Mouse (Mus musculus): ENCODE results near the gene Mex3a. TPM values are rescaled to one million over a fixed set of nuclear protein-coding genes. Genes with fewer than 3 reads are reported as not detected.

Mex3a gene
- polyA plus RNA-seq, 1 experiment: 1.2 TPM

GRCm38 (mm10) chr3:88513546-88514115 lies 18.6 kb upstream of the Mex3a start:
- TF ChIP-seq CTCF (IDR thresholded peaks at IDR 0.05; ENCODE audit: borderline replicate concordance, insufficient read depth, low read depth, low read length) (no peak), POLR2A (IDR thresholded peaks at IDR 0.05; ENCODE audit: borderline replicate concordance, insufficient read depth, low read length) (no peak)
- H3K27ac ChIP-seq (ENCODE audit: insufficient read depth, low read length): no peak overlapping the region
- peaks cover 3% of the 10 kb centered on the region; the same call in 1 of the 2 replicates for H3K4me1 ChIP-seq (ENCODE audit: control insufficient read depth, insufficient read depth, low read length)
- WGBS: 86% methylated on average over 7 of the region's 7 CpGs
- no peak for DNase-seq
- H3K4me3 ChIP-seq (replicated peaks; ENCODE audit: insufficient read depth, low read depth, low read length): no peak overlapping the region
- H3K27me3 ChIP-seq (ENCODE audit: control insufficient read depth, insufficient read depth, low read length): no peaks in the 10 kb centered on the region

GRCm38 (mm10) chr3:88514231-88515094 lies 17.7 kb upstream of the Mex3a start:
- TF ChIP-seq POLR2A (IDR thresholded peaks at IDR 0.05; ENCODE audit: borderline replicate concordance, insufficient read depth, low read length) (no peak), CTCF (IDR thresholded peaks at IDR 0.05; ENCODE audit: borderline replicate concordance, insufficient read depth, low read depth, low read length) (no peak)
- DNase-seq: no peak
- WGBS: 76% methylated on average over 10 of the region's 10 CpGs

GRCm38 (mm10) chr3:88515095-88515386 lies 17.2 kb upstream of the Mex3a start:
- Histone ChIP-seq H3K27ac (ENCODE audit: insufficient read depth, low read length) (no peak overlapping the region), H3K4me3 (replicated peaks; ENCODE audit: insufficient read depth, low read depth, low read length) (no peak overlapping the region), H3K4me1 (ENCODE audit: control insufficient read depth, insufficient read depth, low read length) (no peaks in the 10 kb centered on the region), H3K27me3 (ENCODE audit: control insufficient read depth, insufficient read depth, low read length) (no peaks in the 10 kb centered on the region)
- no peak for DNase-seq
- WGBS: 100% methylated on average over 2 of the region's 2 CpGs
- TF ChIP-seq POLR2A (IDR thresholded peaks at IDR 0.05; ENCODE audit: borderline replicate concordance, insufficient read depth, low read length) (no peak), CTCF (IDR thresholded peaks at IDR 0.05; ENCODE audit: borderline replicate concordance, insufficient read depth, low read depth, low read length) (no peak)

More at GRCm38 (mm10) chr3:88514231-88515094, 17.7 kb upstream of the Mex3a start:
- Histone ChIP-seq H3K4me1 (ENCODE audit: control insufficient read depth, insufficient read depth, low read length) (peaks cover under 1% of the 10 kb centered on the region; the same call in 1 of the 2 replicates), H3K27me3 (ENCODE audit: control insufficient read depth, insufficient read depth, low read length) (no peaks in the 10 kb centered on the region), H3K4me3 (replicated peaks; ENCODE audit: insufficient read depth, low read depth, low read length) (no peak overlapping the region), H3K27ac (ENCODE audit: insufficient read depth, low read length) (no peak overlapping the region)

- H3K27ac ChIP-seq (ENCODE audit: insufficient read depth, low read length): no peak overlapping the region
- H3K27me3 ChIP-seq (ENCODE audit: control insufficient read depth, insufficient read depth, low read length): no peaks in the 10 kb centered on the region
- WGBS: 88% methylated on average over 2 of the region's 2 CpGs
- DNase-seq: no peak
- no peak for TF ChIP-seq POLR2A (IDR thresholded peaks at IDR 0.05; ENCODE audit: borderline replicate concordance, insufficient read depth, low read length)
- TF ChIP-seq CTCF (IDR thresholded peaks at IDR 0.05; ENCODE audit: borderline replicate concordance, insufficient read depth, low read depth, low read length): no peak
- no peaks in the 10 kb centered on the region for H3K4me1 ChIP-seq (ENCODE audit: control insufficient read depth, insufficient read depth, low read length)
- no peak overlapping the region for H3K4me3 ChIP-seq (replicated peaks; ENCODE audit: insufficient read depth, low read depth, low read length)
Measured at GRCm38 (mm10) chr3:88516407-88516806, 15.8 kb upstream of the Mex3a start.

GRCm38 (mm10) chr3:88518411-88518810 lies 13.8 kb upstream of the Mex3a start:
- Histone ChIP-seq H3K27me3 (ENCODE audit: control insufficient read depth, insufficient read depth, low read length) (no peaks in the 10 kb centered on the region), H3K4me3 (replicated peaks; ENCODE audit: insufficient read depth, low read depth, low read length) (no peak overlapping the region), H3K27ac (ENCODE audit: insufficient read depth, low read length) (no peak overlapping the region), H3K4me1 (ENCODE audit: control insufficient read depth, insufficient read depth, low read length) (no peaks in the 10 kb centered on the region)
- TF ChIP-seq POLR2A (IDR thresholded peaks at IDR 0.05; ENCODE audit: borderline replicate concordance, insufficient read depth, low read length) (no peak), CTCF (IDR thresholded peaks at IDR 0.05; ENCODE audit: borderline replicate concordance, insufficient read depth, low read depth, low read length) (no peak)
- 91% methylated on average over 4 of the region's 4 CpGs for WGBS
- DNase-seq: no peak

- no peaks in the 10 kb centered on the region for H3K27me3 ChIP-seq (ENCODE audit: control insufficient read depth, insufficient read depth, low read length)
- no peak overlapping the region for H3K4me3 ChIP-seq (replicated peaks; ENCODE audit: insufficient read depth, low read depth, low read length)
- H3K4me1 ChIP-seq (ENCODE audit: control insufficient read depth, insufficient read depth, low read length): no peaks in the 10 kb centered on the region; the same call in 1 of the 2 replicates
- TF ChIP-seq POLR2A (IDR thresholded peaks at IDR 0.05; ENCODE audit: borderline replicate concordance, insufficient read depth, low read length): no peak
- no peak for TF ChIP-seq CTCF (IDR thresholded peaks at IDR 0.05; ENCODE audit: borderline replicate concordance, insufficient read depth, low read depth, low read length)
- no peak for DNase-seq
- 88% methylated on average over 2 of the region's 2 CpGs for WGBS
- H3K27ac ChIP-seq (ENCODE audit: insufficient read depth, low read length): no peak overlapping the region
Measured at GRCm38 (mm10) chr3:88520078-88520477, 12.1 kb upstream of the Mex3a start.

GRCm38 (mm10) chr3:88521156-88521555 lies 11.0 kb upstream of the Mex3a start:
- H3K27ac ChIP-seq (ENCODE audit: insufficient read depth, low read length): no peak overlapping the region
- TF ChIP-seq CTCF (IDR thresholded peaks at IDR 0.05; ENCODE audit: borderline replicate concordance, insufficient read depth, low read depth, low read length): no peak
- no peak for TF ChIP-seq POLR2A (IDR thresholded peaks at IDR 0.05; ENCODE audit: borderline replicate concordance, insufficient read depth, low read length)

More at GRCm38 (mm10) chr3:88521156-88521555, 11.0 kb upstream of the Mex3a start:
- no peaks in the 10 kb centered on the region; the same call in 1 of the 2 replicates for H3K4me1 ChIP-seq (ENCODE audit: control insufficient read depth, insufficient read depth, low read length)
- H3K4me3 ChIP-seq (replicated peaks; ENCODE audit: insufficient read depth, low read depth, low read length): no peak overlapping the region
- no peaks in the 10 kb centered on the region for H3K27me3 ChIP-seq (ENCODE audit: control insufficient read depth, insufficient read depth, low read length)
- DNase-seq: no peak
- WGBS: 89% methylated on average over 6 of the region's 6 CpGs

Measured in cerebellum, adult 2 months (tissue).